Mouse (Mus musculus) NIH3T3 (cell line): ENCODE data around the gene C530008M17Rik.

Experiments used
- DNase-seq: peaks from one replicate; pipeline ENCODE4 v3.0.0-alpha.2; 2012; ENCODE audit warnings: low read depth

Gene C530008M17Rik

DNA sequence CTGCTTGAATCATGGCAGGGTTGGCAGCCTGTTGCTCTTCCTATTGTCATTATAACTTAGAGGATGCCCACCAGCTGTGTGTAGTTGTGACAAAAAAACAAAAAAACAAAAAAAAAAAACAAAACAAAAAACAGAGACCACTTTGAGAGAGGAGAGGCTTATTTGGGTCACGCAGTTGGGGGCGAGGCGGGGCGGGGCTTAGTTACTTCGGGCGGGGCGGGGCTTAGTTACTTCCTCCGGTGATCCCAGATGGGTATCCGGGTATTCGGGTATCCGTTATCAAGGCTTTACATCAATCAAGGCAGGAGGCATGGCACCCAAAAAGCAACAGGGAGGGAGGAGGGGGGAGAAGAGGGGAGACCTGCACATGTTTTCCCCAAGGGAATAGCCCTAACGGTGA, 46.3 kb downstream of the C530008M17Rik start:
- no peak for DNase-seq

GRCm38 (mm10) chr5:76705307-76706173, 49.2 kb downstream of the C530008M17Rik start:
- no peak for DNase-seq

DNA sequence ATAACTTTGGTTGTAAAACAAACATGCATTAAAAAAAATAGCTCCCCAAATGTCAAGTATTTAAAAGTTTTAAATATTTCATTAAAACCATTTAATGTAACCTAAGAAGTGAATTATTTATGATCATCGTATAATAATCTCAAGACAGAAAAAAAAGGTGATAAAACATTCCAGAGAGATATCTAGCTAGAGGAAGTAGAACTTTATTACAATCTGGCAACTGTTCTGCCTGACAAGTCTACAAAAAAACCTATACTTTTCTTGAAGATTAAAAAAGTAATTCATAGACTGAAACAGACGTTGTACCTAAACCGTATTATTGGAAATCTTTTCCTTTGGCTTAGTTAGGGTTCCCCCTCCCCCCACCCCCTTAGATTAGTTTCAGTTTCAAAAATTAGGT, 50.8 kb downstream of the C530008M17Rik start:
- no peak for DNase-seq

GRCm38 (mm10) chr5:76708004-76708403, 51.7 kb downstream of the C530008M17Rik start:
- DNase-seq, result no peak

- no peak for DNase-seq
Observed at GRCm38 (mm10) chr5:76713743-76714142, 57.4 kb downstream of the C530008M17Rik start.

DNA sequence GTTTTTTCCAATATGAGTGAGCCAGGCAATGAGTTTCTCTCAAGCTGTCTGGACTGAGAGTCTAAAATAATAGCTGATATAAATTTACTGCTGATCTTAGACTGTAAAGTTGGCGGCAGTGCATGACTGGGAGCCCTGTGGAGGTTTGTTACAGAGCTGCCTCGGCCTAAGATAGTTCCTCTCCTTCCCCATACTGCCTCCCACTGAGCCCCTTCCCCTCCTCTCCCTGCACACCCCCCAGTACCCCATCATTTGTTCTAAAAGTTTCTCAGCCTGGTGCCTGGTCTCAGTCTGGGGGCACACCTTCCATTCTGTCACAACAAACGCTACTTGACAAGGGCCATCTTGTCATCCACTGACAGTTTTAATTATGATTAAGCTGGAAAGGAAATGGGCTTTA, 63.6 kb downstream of the C530008M17Rik start:
- DNase-seq, result no peak

DNA sequence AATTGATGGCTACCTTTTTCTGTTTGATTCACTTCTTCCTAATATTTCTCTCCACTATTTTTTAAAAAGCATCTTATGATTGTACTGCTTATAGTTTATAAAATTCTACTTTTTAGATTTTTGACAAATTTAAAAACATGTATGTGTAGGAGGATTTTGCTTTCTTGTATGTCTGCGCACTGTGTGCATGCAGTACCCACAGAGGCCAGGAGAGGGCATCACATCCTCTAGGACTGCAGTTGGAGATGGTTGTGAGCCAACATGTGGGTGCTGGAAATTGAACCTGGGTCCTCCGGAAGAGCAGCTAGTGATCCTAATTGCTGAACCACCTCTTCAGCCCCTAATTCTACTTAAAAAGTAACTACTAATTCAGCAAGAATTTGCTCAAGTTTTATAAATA, 68.6 kb downstream of the C530008M17Rik start:
- no peak for DNase-seq

DNA sequence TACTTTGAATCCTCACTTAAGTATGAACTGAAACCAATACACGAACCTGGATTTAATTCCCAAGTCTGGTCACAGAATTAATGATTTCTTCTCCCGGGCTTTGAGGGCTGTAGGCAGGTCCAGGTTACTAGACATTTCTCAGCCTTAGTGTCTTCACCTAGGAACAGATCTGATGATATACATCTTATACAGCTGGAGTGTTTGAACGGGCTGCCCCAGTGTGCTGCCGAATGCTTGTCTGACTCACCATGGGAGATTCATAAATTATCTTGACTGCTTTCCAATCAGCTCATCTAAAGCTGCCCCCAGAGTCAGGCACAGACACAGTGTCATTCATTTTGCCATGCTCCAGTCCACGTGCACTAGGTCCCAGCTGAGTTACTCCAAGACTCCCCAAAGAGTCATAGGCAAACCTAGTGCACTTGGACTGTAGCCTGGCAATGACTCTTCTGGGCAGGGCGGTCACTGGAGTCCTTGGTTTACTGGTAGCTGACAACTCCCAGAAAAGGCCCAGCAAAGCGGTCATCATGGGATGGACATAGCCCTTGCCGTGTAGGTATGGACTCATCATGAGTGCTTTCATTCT, 70.3 kb downstream of the C530008M17Rik start:
- DNase-seq, result peak; percentile 5

DNA sequence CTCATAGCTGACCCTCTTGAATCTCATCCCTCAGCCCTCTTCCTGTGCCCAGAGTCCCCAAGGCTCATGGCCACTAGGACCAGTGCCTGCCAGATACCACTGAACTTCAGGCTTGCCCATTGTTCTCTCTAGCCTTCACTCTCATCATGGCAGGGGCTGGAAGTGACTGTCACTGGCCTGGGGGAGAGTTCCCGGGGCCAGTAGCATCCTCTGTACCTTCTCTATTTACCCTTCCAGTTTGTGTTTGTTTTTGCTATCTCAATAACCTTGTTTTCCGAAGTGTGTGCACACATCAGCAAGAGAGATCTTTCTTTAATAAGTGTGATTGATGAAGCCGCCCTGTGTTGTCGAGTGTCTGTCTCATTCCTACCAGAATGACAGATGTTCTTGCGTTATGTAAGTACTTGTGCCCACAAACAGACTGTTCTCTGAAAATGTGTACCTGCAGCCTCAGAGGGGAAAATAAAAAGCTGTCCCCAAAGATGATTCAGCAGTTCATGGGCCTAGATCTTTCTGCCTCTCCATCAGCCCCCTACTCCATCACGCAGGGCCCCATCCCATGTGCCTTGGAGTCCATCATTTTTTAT, 76.8 kb downstream of the C530008M17Rik start:
- DNase-seq, result no peak

DNA sequence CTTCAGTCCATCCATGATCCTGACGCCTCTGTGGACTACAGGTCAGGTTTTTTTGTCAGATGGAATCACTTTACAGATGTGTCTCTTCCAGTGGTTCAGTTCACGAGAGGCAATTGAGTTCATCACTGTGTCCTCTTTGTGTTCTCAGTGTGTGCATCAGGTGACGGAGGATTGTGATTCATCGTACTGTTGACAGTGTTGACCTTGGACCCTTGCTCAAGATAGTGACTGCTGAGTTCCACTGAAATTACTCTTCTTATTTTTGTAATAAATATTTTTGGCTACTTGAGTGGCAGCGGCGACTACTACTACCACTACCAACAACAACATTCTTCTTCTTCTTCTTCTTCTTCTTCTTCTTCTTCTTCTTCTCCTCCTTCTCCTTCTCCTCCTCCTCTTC, 85.2 kb downstream of the C530008M17Rik start:
- no peak for DNase-seq

DNA sequence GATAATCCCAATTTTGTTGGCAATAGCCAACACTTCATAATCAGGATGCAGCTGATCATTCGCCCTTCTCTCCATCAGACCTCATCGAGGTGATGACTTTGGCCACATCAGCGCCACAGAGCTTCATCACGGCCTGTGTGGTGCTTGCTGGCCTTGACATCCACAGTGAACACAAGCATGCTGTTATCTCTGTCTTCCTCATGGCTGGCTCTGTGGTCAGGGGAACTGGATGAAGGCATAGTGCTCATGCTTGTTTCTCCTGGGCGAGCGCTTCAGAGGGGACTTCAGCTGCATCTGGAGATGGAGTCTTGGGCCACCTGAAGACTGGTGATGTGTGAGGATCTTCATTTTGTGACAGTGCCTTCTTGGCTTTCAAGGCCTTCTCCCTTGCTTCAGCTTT, 85.8 kb downstream of the C530008M17Rik start:
- DNase-seq, result no peak

- no peak for DNase-seq
Observed at GRCm38 (mm10) chr5:76744737-76745209, 88.5 kb downstream of the C530008M17Rik start.

GRCm38 (mm10) chr5:76747851-76748250, 91.5 kb downstream of the C530008M17Rik start:
- no peak for DNase-seq

GRCm38 (mm10) chr5:76752351-76752750, 96.0 kb downstream of the C530008M17Rik start:
- no peak for DNase-seq

- DNase-seq, result peak; percentile 57
Observed at GRCm38 (mm10) chr5:76760349-76760748, 104.0 kb downstream of the C530008M17Rik start.

DNA sequence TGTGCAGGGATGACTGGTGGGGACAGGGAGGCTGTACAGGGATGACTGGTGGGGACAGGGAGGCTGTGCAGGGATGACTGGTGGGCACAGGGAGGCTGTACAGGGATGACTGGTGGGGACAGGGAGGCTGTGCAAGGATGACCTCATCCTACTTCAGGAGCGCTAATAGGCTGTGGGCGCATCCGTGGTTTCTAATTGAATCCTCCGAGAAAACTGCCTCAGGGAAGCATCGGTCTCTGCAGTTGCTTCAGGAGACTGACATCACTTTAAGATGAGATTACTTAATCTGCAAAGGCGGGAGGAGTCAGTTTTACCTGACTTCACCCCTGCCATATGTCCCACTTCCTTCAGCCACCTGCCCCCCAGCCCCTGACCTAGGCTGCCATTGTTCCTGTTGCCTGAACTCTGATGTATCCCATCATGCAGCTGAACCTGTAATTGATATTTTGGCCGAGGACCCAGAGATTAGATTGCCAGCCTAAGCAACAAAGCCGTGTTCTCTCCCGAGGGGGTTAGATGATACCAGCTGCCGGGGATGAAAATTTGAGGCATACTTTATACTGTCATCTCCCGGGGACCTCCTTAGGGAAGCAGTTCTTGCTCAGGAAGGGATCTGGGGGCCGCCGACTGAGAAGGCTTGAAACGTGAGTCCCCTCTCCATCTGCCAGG, 105.9 kb downstream of the C530008M17Rik start:
- no peak for DNase-seq

GRCm38 (mm10) chr5:76763148-76763701, 106.9 kb downstream of the C530008M17Rik start:
- no peak for DNase-seq

DNA sequence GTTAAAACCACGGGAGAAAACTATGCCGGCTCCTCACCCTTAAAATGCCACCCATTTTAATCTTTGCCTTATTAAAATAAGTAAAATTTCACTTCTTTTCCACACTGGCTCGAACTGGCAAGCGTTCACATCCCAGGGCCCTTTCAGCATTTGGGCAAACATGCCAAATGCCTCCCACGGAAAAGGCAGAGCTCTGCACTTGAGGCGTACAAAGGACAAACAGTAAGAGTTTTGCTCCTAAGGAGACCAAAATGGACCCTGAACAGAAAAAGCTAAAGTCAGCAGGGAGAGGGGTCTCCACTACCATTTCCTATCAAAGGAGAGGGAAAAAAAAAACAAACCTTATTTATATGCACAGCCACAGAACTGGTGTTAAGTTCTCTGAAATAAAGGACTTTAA, 107.4 kb downstream of the C530008M17Rik start:
- DNase-seq, result no peak

DNA sequence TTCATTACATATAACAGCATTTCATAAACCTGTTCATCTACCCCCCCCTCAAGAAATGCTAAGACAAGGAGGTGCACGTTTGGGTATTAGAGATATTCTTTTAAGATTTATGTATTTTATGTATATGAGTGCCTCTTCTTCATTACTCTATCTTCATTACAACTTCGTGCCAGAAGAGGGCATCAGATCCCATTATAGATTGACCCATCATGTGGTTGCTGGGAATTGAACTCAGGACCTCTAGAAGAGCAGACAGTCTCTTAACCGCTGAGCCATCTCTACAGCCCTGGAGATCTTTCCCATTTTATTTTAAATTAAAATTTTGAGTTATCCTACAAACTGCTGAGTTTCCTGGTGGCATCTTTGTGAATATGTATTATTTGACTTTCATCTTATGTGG, 112.7 kb downstream of the C530008M17Rik start:
- DNase-seq, result peak; percentile 9

- no peak for DNase-seq
Observed at GRCm38 (mm10) chr5:76769572-76769971, 113.3 kb downstream of the C530008M17Rik start.

GRCm38 (mm10) chr5:76771371-76771770, 115.1 kb downstream of the C530008M17Rik start:
- no peak for DNase-seq

DNA sequence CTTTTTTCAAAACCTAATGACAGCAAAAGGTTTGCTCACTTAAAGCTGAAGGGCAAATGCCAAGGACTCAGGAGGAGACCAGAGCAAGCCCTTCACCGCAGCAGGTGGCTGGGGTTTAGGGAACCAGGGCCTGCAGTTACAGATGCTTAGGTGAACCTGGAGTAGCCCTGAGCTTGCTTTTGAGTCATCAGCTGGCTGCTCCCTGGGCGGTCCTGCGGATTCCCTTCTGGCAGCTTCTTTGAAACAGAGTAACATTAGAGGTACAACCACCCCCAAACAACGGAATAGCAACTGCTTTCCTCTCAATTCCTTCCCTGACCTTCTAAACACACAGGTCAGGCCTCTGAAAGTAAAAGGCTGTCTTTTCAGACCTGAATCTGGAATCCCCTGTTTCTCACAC, 116.5 kb downstream of the C530008M17Rik start:
- DNase-seq, result no peak
